Mouse (Mus musculus) heart, postnatal 14 days (tissue): ENCODE data around the gene Car3. TPM values are rescaled to one million over a fixed set of nuclear protein-coding genes. Genes with fewer than 3 reads are reported as not detected.

Experiments
- DNase-seq, 2 experiments: peaks; one replicate each; pipeline ENCODE4 v3.0.0; 2021 to 2022
- intact Hi-C: fragments of 180-260 bp; cut with DNase I; formaldehyde crosslinking; loops from one replicate; pipeline ENCODE4 v1.15.1; 2025
- total RNA-seq, 2 experiments: library from RNA; stranded (reverse); gene quantifications; 2 replicates each; pipeline ENCODE4 v1.2.3; 2021

Car3 gene
- total RNA-seq, 2 experiments from 2014 or later, result 32.4 to 97.8 TPM

DNA sequence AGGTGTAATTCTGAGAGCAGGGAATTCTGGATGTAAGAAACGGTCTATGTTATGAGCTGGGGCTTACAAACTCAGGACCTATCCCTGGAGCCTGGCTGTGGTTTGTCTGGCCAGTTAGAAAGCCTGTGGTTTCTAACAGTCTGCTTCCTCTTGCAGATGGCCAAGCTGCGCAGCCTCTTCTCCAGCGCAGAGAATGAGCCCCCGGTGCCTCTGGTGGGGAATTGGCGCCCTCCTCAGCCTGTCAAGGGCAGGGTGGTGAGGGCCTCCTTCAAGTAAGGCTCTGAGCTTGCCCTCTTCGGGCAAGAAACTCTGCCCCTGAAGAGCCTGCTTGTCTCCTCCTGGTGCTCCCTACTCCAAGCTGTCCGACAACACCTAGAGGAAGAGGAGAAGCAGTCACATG lies 8.1 kb downstream of the Car3 start:
- no peak for DNase-seq
- intact Hi-C loops, result loop anchor here (2.0 to 10.0 kb wide), 3 partner anchors 223 to 376 kb away; no protein-coding TSS in a partner anchor

DNA sequence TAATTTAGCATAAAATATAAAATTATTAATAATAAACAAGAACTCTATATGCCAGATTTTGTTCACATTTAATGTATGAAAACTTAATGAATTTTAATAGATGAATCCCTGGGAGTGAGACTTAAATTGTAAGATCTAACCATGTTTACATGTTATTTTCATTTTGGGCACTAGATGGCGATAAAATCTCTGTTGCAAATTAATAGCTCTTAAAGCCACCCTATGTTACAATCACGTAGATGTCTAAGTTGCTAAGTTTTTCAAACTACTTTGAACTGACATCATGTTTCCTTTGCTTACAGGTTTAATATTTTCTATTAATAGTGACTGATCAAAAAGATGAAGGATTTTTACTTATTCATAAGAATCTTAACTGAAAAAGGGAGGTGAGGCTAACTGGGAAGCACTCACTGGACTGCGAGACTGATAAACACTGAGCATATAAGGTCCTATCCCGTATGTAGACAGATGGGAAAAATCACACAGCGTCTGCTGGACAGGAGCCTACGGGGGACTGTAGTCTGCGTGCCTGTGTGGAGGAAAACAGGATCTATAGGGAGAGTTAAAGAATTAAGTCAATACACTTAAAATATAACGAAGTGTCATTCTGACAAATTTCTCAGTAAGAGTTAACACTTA lies 11.2 kb downstream of the Car3 start:
- DNase-seq, result no peak
- intact Hi-C loops, result loop anchor here (1.0 to 10.0 kb wide), 3 partner anchors 220 to 373 kb away; no protein-coding TSS in a partner anchor

DNA sequence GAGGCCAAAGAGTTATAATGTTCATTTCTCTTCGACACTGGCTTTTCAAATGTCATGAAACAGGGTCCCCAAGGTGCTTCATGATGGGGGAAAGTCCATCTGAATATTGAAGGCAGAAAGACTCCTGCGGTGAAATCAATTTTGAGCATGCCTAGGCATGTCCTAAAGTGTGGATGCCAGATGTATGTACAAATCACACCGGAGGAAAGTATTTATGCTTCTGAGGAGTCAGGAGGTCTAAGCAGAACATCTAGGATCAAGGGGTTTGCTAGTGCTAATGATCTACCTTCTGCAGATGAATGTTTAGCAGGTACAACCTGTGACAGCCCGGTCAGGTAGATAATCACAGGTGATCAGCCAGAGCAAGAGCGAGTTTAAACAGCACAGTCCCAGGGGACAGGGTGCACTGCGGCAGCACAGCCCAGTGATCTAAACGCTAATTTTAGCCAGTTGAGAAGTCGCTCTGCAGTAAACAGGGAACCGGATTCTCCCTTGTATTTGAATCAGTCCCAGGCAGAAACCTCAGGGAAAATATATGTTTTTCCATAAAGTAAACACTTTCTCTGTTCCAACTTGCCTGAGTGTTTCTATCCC lies 13.1 kb downstream of the Car3 start:
- intact Hi-C loops, result loop anchor here (10.0 kb wide), 1 partner anchor 218 kb away; no protein-coding TSS in a partner anchor
- no peak for DNase-seq

GRCm38 (mm10) chr3:14877251-14877909 lies 14.1 kb downstream of the Car3 start:
- DNase-seq, result no peak
- intact Hi-C loops, result loop anchor here (10.0 kb wide), 1 partner anchor 217 kb away; no protein-coding TSS in a partner anchor

DNA sequence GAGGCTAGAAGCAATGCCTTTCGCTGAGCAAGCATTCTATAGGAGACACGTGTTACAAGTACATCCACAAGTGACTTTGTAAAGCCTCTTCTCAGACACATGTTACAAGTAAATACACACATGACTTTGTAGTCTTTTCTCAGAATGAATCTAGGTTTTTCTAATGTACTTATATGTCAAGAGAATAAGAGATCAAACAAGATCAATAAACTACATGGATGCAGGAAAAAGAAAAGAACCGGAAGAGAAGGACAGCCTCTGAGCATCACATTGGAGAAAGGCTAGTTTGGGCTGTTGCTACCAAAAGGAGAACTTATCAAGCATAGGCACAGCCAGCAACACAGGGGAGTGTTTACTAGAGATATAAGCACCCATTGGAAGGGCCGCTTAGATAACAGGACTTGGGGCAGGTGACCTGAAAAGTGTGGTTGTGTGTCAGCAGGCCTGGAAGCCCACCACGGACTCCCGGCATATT lies 15.5 kb downstream of the Car3 start:
- no peak for DNase-seq
- intact Hi-C loops, result loop anchor here (10.0 kb wide), 1 partner anchor 216 kb away; no protein-coding TSS in a partner anchor

DNA sequence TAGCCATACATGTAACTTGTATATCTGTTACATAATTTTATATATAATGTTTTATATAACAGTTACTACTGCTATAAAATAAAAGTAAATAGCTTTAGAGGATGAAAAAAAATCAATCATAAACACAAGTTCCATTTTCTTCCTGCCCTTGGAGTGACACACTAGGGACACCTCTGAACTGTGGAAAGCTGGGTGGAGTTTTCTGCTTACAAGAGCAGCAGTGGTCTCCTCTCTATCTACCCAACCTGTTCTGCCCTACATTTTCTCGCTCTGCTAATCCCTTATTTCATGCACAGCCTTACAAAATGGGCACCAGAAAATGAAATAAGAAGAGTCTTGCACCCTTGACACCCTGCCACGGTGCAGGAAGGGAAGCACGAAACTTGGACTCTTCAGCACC lies 16.0 kb downstream of the Car3 start:
- no peak for DNase-seq
- intact Hi-C loops, result loop anchor here (10.0 kb wide), 1 partner anchor 216 kb away; no protein-coding TSS in a partner anchor

GRCm38 (mm10) chr3:14880277-14880676 lies 17.0 kb downstream of the Car3 start:
- no peak for DNase-seq
- intact Hi-C loops, result no loop called here

DNA sequence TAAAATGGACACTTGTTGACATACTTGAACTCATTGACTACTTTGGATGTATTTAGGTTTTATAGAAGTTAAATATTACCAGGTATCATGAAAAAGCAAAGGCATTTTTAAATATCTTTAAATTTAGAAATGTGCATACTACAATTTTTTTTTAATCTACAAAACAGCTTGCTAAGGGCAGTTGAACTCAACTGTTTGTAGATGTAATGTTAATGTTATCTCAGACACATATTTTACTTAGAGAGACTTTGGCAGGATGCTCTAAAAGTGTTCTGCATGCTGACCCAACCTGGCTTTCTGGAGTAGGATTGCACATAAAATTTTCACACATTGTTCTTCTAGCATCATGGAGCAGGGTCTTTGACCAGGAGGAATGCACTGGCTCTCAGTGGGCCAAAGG lies 18.7 kb downstream of the Car3 start:
- DNase-seq, result no peak
- intact Hi-C loops, result no loop called here

- intact Hi-C loops, result no loop called here
- no peak for DNase-seq
Observed at GRCm38 (mm10) chr3:14882756-14883155, 19.4 kb downstream of the Car3 start.

GRCm38 (mm10) chr3:14884826-14885225 lies 21.5 kb downstream of the Car3 start:
- intact Hi-C loops, result no loop called here
- DNase-seq, result no peak

GRCm38 (mm10) chr3:14886102-14887098 lies 23.1 kb downstream of the Car3 start, which contains the start of gene Car2:
Gene Car2, plus strand, starts transcription at chr3:14886273.
- intact Hi-C loops, result no loop called here
- peak; percentile 76 to 79 for DNase-seq

GRCm38 (mm10) chr3:14887134-14887666 lies 23.9 kb downstream of the Car3 start:
- intact Hi-C loops, result no loop called here
- DNase-seq, result no peak

DNA sequence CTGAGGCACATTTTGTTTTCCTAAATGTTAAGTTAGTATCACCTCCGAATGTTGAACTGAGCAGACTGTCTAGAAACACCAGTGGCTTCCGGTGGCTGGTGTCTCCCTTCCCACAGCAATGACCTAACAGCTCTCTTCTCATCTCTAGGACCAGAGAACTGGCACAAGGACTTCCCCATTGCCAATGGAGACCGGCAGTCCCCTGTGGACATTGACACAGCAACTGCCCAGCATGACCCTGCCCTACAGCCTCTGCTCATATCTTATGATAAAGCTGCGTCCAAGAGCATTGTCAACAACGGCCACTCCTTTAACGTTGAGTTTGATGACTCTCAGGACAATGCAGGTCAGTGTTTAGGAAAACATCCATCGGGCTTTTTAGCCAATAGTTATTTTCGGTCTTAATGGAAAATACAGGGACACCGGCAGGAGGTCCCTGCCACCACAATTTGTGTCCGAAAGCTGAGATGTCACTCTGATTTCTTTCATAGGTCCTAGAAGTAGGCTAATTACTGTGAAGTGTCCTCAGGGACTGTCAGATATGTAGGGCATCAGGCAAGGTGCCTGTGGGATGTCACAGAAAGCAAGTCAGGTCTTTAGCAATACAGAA lies 24.5 kb downstream of the Car3 start:
- intact Hi-C loops, result no loop called here
- no peak for DNase-seq

DNA sequence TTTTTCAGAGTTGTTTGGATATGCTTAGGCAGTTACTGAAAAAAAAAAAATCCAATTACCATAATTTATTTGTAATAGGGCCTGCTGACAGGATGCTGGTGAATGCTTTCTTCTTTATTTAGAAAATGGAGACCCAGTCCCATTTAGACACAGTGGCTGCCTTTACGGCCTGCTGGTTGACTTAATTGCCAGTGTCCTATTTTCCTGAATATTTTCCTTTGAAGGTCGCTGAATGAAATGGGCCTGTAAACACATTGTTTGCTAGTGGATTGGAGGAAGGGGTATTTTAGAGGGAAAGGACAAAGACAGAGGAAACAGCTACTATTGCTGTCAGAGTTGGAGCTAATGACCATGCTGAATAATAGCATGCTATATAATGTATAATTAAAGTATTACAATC lies 25.2 kb downstream of the Car3 start:
- intact Hi-C loops, result no loop called here
- no peak for DNase-seq

DNA sequence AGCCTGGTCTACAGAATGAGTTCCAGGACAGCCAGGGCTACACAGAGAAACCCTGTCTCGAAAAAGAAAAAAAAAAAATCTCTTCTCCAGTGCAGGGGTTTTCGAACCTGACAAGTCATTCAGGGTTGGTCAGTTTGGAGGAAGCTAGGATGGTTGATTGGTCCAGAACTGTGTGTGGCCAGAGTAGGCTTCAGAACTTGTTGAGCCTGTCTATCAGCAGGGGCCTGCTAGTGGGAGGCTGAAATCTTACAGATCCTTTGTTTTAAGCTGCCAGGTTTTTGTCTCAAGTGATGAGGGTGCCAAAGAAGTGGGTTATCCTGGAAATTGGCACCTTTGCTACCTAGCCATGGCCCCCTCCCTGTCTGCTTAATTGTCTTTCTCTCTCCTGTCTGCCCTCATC lies 25.8 kb downstream of the Car3 start:
- intact Hi-C loops, result no loop called here
- no peak for DNase-seq

GRCm38 (mm10) chr3:14889716-14890409 lies 26.6 kb downstream of the Car3 start:
- DNase-seq, result no peak
- intact Hi-C loops, result no loop called here

- DNase-seq, result no peak
- intact Hi-C loops, result no loop called here
Observed at GRCm38 (mm10) chr3:14892991-14893390, 29.7 kb downstream of the Car3 start.

GRCm38 (mm10) chr3:14893700-14894099 lies 30.4 kb downstream of the Car3 start:
- intact Hi-C loops, result no loop called here
- no peak for DNase-seq

DNA sequence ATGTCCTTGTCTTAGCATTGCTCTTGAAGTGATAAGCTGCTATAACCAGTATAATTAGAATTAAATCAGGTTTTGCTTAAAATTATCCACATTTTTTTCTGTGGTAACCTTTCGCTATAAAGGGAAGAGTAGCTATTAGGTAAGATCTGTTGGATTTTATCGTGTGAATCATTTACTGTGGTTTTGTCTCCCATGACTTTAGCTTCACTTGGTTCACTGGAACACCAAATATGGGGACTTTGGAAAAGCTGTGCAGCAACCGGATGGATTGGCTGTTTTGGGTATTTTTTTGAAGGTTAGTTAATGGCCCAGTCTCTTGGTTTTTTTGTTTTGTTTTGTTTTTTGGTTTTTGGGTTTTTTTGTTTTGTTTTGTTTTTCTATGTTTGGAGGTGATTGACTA lies 32.0 kb downstream of the Car3 start:
- intact Hi-C loops, result no loop called here

More for the DNA sequence above, 32.0 kb downstream of the Car3 start:
- DNase-seq, result no peak
